In the genomic region with DNA sequence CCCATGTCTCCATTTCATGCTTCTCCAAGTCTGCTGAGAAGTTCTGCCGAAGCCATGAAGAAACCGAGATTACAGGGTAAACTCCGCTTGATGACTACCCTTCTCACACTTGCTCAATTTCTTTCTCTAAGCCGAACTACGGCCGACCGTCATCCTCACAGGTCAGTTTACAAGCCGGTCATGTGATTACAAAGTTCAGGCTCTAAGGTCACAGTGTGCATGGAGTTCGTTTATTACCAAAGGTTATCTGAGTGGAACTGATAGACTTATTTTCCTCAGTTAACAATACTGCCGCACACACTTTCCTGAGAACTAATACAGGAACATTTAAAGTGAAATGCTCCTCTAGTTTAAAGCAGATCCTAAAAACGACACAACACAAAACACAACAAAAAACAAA, we compare ENCODE assay signal across 10 mouse cellular contexts.
A peak's percentile ranks its signal among the peaks of the same experiment; 100 is the strongest.
DNase-seq lines count a peak whose midpoint lies in the region; ATAC-seq lines count a peak whose summit lies in the region.
"Had no signal": no experiment of that assay in that cellular context is flagged by ENCODE, and none has a peak within 500 bp of the region (broad histone marks: within the 10 kb centered on the region; RNA-seq: fewer than 3 reads in every experiment).

No protein-coding gene starts in this region.

- intact Hi-C loops in left cerebral cortex, postnatal 36 days (cut with DNase I), result no loop called here

- peak overlapping the region; percentile 21; the same call in 1 of the 2 replicates for H3K4me2 ChIP-seq in forebrain, embryonic 11.5 days (ENCODE audit: low read depth, low read length, severe bottlenecking)
- H3K4me2 ChIP-seq in forebrain, embryonic 12.5 days, result no peak overlapping the region
- H3K4me2 ChIP-seq in midbrain, embryonic 12.5 days (replicated peaks), result peak overlapping the region; percentile 25; the same call in 1 of the 2 replicates
- no peak overlapping the region for H3K4me2 ChIP-seq in midbrain, embryonic 13.5 days (replicated peaks)
- H3K4me2 ChIP-seq: limb, embryonic 13.5 days had no signal

- no peaks in the 10 kb centered on the region for H3K9me3 ChIP-seq in forebrain, embryonic 11.5 days (ENCODE audit: control insufficient read depth, low read length)
- H3K9me3 ChIP-seq in forebrain, embryonic 12.5 days, result no peaks in the 10 kb centered on the region
- no peaks in the 10 kb centered on the region for H3K9me3 ChIP-seq in midbrain, embryonic 12.5 days
- H3K9me3 ChIP-seq in midbrain, embryonic 13.5 days, result no peaks in the 10 kb centered on the region
- H3K9me3 ChIP-seq: limb, embryonic 13.5 days had no signal

- 4% methylated on average over 11 of the region's 11 CpGs for WGBS in forebrain, embryonic 11.5 days
- 8% methylated on average over 11 of the region's 11 CpGs for WGBS in forebrain, embryonic 12.5 days
- WGBS in midbrain, embryonic 12.5 days, result 5% methylated on average over 11 of the region's 11 CpGs
- WGBS in midbrain, embryonic 13.5 days, result 8% methylated on average over 11 of the region's 11 CpGs

- H3K36me3 ChIP-seq in forebrain, embryonic 11.5 days (ENCODE audit: control insufficient read depth, insufficient read depth, low read length), result no peaks in the 10 kb centered on the region
- no peaks in the 10 kb centered on the region for H3K36me3 ChIP-seq in forebrain, embryonic 12.5 days (replicated peaks)
- H3K36me3 ChIP-seq in midbrain, embryonic 12.5 days, result no peaks in the 10 kb centered on the region
- no peaks in the 10 kb centered on the region for H3K36me3 ChIP-seq in midbrain, embryonic 13.5 days
- H3K36me3 ChIP-seq: limb, embryonic 13.5 days had no signal

- H3K27me3 ChIP-seq in forebrain, embryonic 11.5 days (ENCODE audit: control insufficient read depth, insufficient read depth, low read length), result no peaks in the 10 kb centered on the region
- H3K27me3 ChIP-seq in forebrain, embryonic 12.5 days, result no peaks in the 10 kb centered on the region
- no peaks in the 10 kb centered on the region for H3K27me3 ChIP-seq in midbrain, embryonic 12.5 days
- H3K27me3 ChIP-seq in midbrain, embryonic 13.5 days, result no peaks in the 10 kb centered on the region
- H3K27me3 ChIP-seq: limb, embryonic 13.5 days had no signal

- no peak for ATAC-seq in forebrain, embryonic 11.5 days (replicated peaks; ENCODE audit: low FRiP score)
- ATAC-seq in forebrain, embryonic 12.5 days (ENCODE audit: low FRiP score), result no peak
- ATAC-seq in midbrain, embryonic 12.5 days (ENCODE audit: low FRiP score, low read depth), result no peak
- no peak for ATAC-seq in midbrain, embryonic 13.5 days
- no peak for ATAC-seq in monocyte, adult 5-6 weeks (replicated peaks; ENCODE audit: insufficient number of reproducible peaks, low FRiP score, low TSS enrichment, poor library complexity, severe bottlenecking)

- H3K27ac ChIP-seq in forebrain, embryonic 11.5 days (ENCODE audit: low read depth, low read length), result no peak overlapping the region
- no peak overlapping the region for H3K27ac ChIP-seq in forebrain, embryonic 12.5 days
- no peak overlapping the region for H3K27ac ChIP-seq in midbrain, embryonic 12.5 days (replicated peaks)
- no peak overlapping the region for H3K27ac ChIP-seq in midbrain, embryonic 13.5 days
- H3K27ac ChIP-seq: limb, embryonic 13.5 days had no signal

- H3K4me3 ChIP-seq in forebrain, embryonic 11.5 days (ENCODE audit: low read depth, low read length), result no peak overlapping the region
- H3K4me3 ChIP-seq in forebrain, embryonic 12.5 days (replicated peaks), result no peak overlapping the region
- H3K4me3 ChIP-seq in midbrain, embryonic 12.5 days, result no peak overlapping the region
- H3K4me3 ChIP-seq in midbrain, embryonic 13.5 days (replicated peaks), result no peak overlapping the region
- H3K4me3 ChIP-seq: limb, embryonic 13.5 days had no signal

- H3K9ac ChIP-seq in forebrain, embryonic 11.5 days (ENCODE audit: low read length), result no peak overlapping the region
- no peak overlapping the region for H3K9ac ChIP-seq in forebrain, embryonic 12.5 days
- no peak overlapping the region for H3K9ac ChIP-seq in midbrain, embryonic 12.5 days (replicated peaks)
- no peak overlapping the region for H3K9ac ChIP-seq in midbrain, embryonic 13.5 days (replicated peaks)
- H3K9ac ChIP-seq: limb, embryonic 13.5 days had no signal

- H3K4me1 ChIP-seq in forebrain, embryonic 11.5 days (replicated peaks; ENCODE audit: control insufficient read depth, insufficient read depth, low read length), result peaks cover 10% of the 10 kb centered on the region
- peaks cover 28% of the 10 kb centered on the region for H3K4me1 ChIP-seq in forebrain, embryonic 12.5 days
- peaks cover 33% of the 10 kb centered on the region for H3K4me1 ChIP-seq in midbrain, embryonic 12.5 days
- peaks cover 31% of the 10 kb centered on the region for H3K4me1 ChIP-seq in midbrain, embryonic 13.5 days (replicated peaks)

- DNase-seq in forebrain, embryonic 11.5 days (ENCODE audit: low spot score), result no peak
- DNase-seq in kidney, postnatal 36 days, result peak; percentile 55 to 66
- no peak for DNase-seq in left cerebral cortex, postnatal 36 days (ENCODE audit: low spot score in 2 of 2)
- no peak for DNase-seq in lung, postnatal 14 days
- DNase-seq: cerebellum, postnatal 25 days had no signal

Comparison
In these comparisons a context has a peak if more than half of its experiments do, and no peak if none do; other contexts are left out.
1. H3K4me2 ChIP-seq: peak in forebrain, embryonic 11.5 days (single experiment) and midbrain, embryonic 12.5 days (single experiment); none in forebrain, embryonic 12.5 days (single experiment) and midbrain, embryonic 13.5 days (single experiment).
2. DNase-seq: peak in kidney, postnatal 36 days (2 of 2); none in forebrain, embryonic 11.5 days (single experiment), left cerebral cortex, postnatal 36 days (0 of 2) and lung, postnatal 14 days (single experiment).